Mouse (Mus musculus) forebrain, embryonic 12.5 days (tissue): Measurements from ENCODE around the gene Clcn5. TPM values are rescaled to one million over a fixed set of nuclear protein-coding genes. Genes with fewer than 3 reads are reported as not detected.

ENCODE experiments used
- ATAC-seq: fragments of 200-750 bp; cut with Nextera tagmentation; 2 replicates; pipeline ENCODE4 v1.8.0; 2017; ENCODE audit warnings: moderate TSS enrichment; ENCODE audit not compliant: low FRiP score
- H3K27ac ChIP-seq: fragments of 300-500 bp; sonication (generic); 2 replicates; pipeline ENCODE4 v1.5.1; 2016; ENCODE audit warnings: mild to moderate bottlenecking
- H3K27me3 ChIP-seq: fragments of 300-500 bp; sonication (generic); 2 replicates; pipeline ENCODE4 v1.6.1; 2016; ENCODE audit warnings: mild to moderate bottlenecking
- H3K36me3 ChIP-seq: fragments of 300-500 bp; sonication (generic); replicated peaks from 2 replicates; pipeline ENCODE4 v1.6.1; 2016; ENCODE audit warnings: mild to moderate bottlenecking
- H3K4me1 ChIP-seq: fragments of 300-500 bp; sonication (generic); 2 replicates; pipeline ENCODE4 v1.6.1; 2016
- H3K4me2 ChIP-seq: fragments of 300-500 bp; sonication (generic); 2 replicates; pipeline ENCODE4 v1.6.1; 2016; ENCODE audit warnings: mild to moderate bottlenecking, moderate library complexity
- H3K4me3 ChIP-seq: fragments of 300-500 bp; sonication (generic); replicated peaks from 2 replicates; pipeline ENCODE4 v1.5.1; 2016; ENCODE audit warnings: mild to moderate bottlenecking
- H3K9ac ChIP-seq: fragments of 300-500 bp; sonication (generic); 2 replicates; pipeline ENCODE4 v1.6.1; 2016; ENCODE audit warnings: mild to moderate bottlenecking
- H3K9me3 ChIP-seq: fragments of 300-500 bp; sonication (generic); 2 replicates; pipeline ENCODE4 v1.6.1; 2016
- WGBS: fragments of 180-500 bp; shearing (Covaris S2); methylation state at CpG from one replicate; pipeline ENCODE4 v1.1.7; 2016; 5-methylcytosine and 5-hydroxymethylcytosine counted together
- microRNA counts: library from miRNA; unstranded; fragments of <30 nt; microRNA quantifications from one replicate; lab custom pipeline; 2017
- microRNA-seq: library from miRNA; unstranded; fragments of <30 nt; microRNA quantifications from one replicate; pipeline ENCODE4, GENCODE M21; 2017
- polyA plus RNA-seq: library from polyadenylated mRNA; unstranded; fragments of >200 nt; fragmentation: Nextera tagmentation; extraction: Ambion mirVana; gene quantifications from 2 replicates; pipeline ENCODE4 v1.2.1, GENCODE M21; 2016

The Clcn5 gene
- polyA plus RNA-seq, 1 experiment from 2014 or later: 13.4 TPM

DNA sequence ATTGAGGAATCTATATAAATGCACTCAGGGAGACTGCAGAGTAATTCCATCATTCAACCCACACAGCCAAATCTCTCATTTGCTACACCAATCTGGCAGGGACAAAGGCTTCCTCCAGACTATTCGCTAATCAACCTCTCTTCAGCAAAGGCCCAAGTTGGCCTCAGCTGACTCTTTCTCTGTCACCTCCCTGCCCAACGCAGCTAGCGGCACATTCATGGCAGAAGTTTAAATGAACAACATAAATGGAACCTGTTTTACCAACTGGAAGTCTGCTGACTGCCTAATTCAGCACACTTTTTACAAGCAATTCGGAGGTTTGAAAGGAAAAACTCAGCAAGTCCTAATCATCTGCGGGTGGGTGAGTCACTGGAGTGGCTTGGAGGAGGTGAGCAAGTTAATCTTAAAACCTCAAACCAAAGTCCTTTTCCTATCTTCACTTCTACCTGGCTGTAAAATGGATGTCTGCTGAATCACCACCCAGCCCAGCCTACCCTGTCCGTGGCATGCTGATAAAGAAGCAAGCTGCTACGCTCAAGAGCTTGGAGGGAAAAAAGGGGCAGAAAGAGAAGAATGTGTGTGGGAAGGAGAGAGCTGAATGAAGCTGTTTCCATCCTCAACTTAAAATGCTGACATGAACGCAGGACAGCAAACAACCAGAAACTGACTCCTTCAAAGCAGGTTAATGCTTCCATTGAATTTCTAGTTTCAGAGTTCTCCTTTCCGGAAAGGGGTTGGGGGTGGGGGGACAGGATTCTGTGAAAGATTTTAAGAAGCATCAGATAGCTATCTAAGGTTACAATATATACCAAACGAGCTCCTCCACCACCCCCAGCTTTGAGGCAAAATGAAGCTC, 131.5 kb downstream of the Clcn5 start:
- Histone ChIP-seq H3K4me1 (no peaks in the 10 kb centered on the region), H3K27ac (peak overlapping the region; percentile 89)

DNA sequence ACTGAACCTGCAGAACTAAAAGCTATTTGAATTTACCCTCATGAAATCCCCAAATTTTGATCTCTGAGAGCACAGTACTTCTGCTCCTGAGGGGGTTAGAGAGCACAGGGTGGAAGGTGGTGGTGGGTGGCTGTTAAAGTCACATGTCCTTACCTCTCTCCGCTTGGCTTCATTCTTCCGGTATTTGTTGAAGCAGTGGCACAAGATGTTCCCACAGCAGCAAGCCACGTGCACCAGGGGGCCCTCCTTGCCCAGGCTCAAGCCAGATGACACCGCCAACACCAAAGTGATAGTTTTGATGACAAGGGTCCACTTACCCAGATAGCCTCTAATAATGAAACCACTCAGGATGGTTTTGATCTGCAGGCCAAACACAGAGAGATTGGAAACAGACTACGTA, 149.0 kb downstream of the Clcn5 start:
- Histone ChIP-seq H3K4me3 (no peak overlapping the region), H3K4me2 (no peak overlapping the region), H3K9ac (no peak overlapping the region), H3K27ac (no peak overlapping the region), H3K27me3 (no peaks in the 10 kb centered on the region), H3K4me1 (no peaks in the 10 kb centered on the region), H3K36me3 (peaks cover 16% of the 10 kb centered on the region; the same call in 1 of the 2 replicates), H3K9me3 (no peaks in the 10 kb centered on the region)
- no peak for ATAC-seq
- 89% methylated on average over 5 of the region's 5 CpGs for WGBS

More for the DNA sequence above, 131.5 kb downstream of the Clcn5 start:
- no peaks in the 10 kb centered on the region; the same call in 1 of the 2 replicates for H3K36me3 ChIP-seq
- H3K4me2 ChIP-seq: peak overlapping the region; percentile 49
- H3K27me3 ChIP-seq: no peaks in the 10 kb centered on the region
- peak overlapping the region; percentile 49 for H3K9ac ChIP-seq
- H3K4me3 ChIP-seq: peak overlapping the region; percentile 42
- WGBS: 20% methylated on average over 10 of the region's 10 CpGs
- ATAC-seq: peak; percentile 72
- H3K9me3 ChIP-seq: no peaks in the 10 kb centered on the region

GRCm38 (mm10) chrX:7168799-7169198, 150.4 kb downstream of the Clcn5 start:
- Histone ChIP-seq H3K4me3 (no peak overlapping the region), H3K4me2 (no peak overlapping the region), H3K27ac (no peak overlapping the region), H3K9ac (no peak overlapping the region), H3K4me1 (no peaks in the 10 kb centered on the region), H3K36me3 (peaks cover 16% of the 10 kb centered on the region; the same call in 1 of the 2 replicates), H3K27me3 (no peaks in the 10 kb centered on the region), H3K9me3 (no peaks in the 10 kb centered on the region)
- no peak for ATAC-seq
- 91% methylated on average over 5 of the region's 5 CpGs for WGBS

GRCm38 (mm10) chrX:7157976-7158375, 161.2 kb downstream of the Clcn5 start:
- Histone ChIP-seq H3K9ac (no peak overlapping the region), H3K36me3 (peaks cover 7% of the 10 kb centered on the region; the same call in 1 of the 2 replicates), H3K27ac (no peak overlapping the region), H3K4me3 (no peak overlapping the region), H3K27me3 (no peaks in the 10 kb centered on the region), H3K4me2 (no peak overlapping the region), H3K4me1 (no peaks in the 10 kb centered on the region), H3K9me3 (no peaks in the 10 kb centered on the region)
- ATAC-seq: no peak
- WGBS: 89% methylated on average over 3 of the region's 3 CpGs

GRCm38 (mm10) chrX:7156026-7156732, 163.0 kb downstream of the Clcn5 start:
- no peak for ATAC-seq
- Histone ChIP-seq H3K36me3 (peaks cover 4% of the 10 kb centered on the region; the same call in 1 of the 2 replicates), H3K4me2 (no peak overlapping the region), H3K4me1 (no peaks in the 10 kb centered on the region), H3K27ac (no peak overlapping the region), H3K27me3 (no peaks in the 10 kb centered on the region), H3K9ac (no peak overlapping the region), H3K4me3 (no peak overlapping the region), H3K9me3 (0 out of 2 replicates have a peak, but pooled peaks cover 2% of the 10 kb centered on the region)
- 37% methylated on average over 6 of the region's 6 CpGs for WGBS

DNA sequence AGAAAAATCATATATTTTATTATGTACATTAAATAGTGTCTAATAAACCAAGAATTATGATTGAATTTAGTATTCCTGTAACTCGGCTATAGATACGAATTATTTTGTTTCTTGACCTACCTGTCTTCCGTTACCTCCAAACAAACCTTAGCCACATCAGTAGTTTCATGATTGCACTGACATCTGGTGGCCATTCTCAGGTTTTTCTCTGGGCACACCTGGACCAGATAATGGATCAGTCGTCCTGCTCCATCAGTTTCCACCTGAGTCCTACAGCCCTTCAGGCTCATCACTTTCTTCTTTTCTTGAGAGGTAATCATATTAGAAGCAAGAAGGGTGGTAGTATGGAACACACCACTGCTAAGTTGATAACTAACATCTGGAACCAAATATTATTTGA, 169.0 kb downstream of the Clcn5 start:
- no peaks in the 10 kb centered on the region for H3K4me1 ChIP-seq
- 74% methylated on average over 4 of the region's 4 CpGs for WGBS
- no peaks in the 10 kb centered on the region for H3K36me3 ChIP-seq
- ATAC-seq: no peak
- no peak overlapping the region for H3K4me3 ChIP-seq
- no peak overlapping the region for H3K9ac ChIP-seq
- H3K27ac ChIP-seq: no peak overlapping the region
- H3K9me3 ChIP-seq: 0 out of 2 replicates have a peak, but pooled peaks cover 2% of the 10 kb centered on the region
- no peak overlapping the region for H3K4me2 ChIP-seq
- no peaks in the 10 kb centered on the region for H3K27me3 ChIP-seq

GRCm38 (mm10) chrX:7146156-7146555, 173.0 kb downstream of the Clcn5 start:
- 80% methylated on average over 7 of the region's 7 CpGs for WGBS
- H3K27ac ChIP-seq: no peak overlapping the region
- no peak for ATAC-seq
- no peaks in the 10 kb centered on the region for H3K27me3 ChIP-seq
- no peaks in the 10 kb centered on the region for H3K36me3 ChIP-seq
- no peaks in the 10 kb centered on the region for H3K9me3 ChIP-seq
- H3K9ac ChIP-seq: no peak overlapping the region
- no peak overlapping the region for H3K4me3 ChIP-seq
- no peak overlapping the region for H3K4me2 ChIP-seq
- no peaks in the 10 kb centered on the region for H3K4me1 ChIP-seq

- H3K4me3 ChIP-seq: no peak overlapping the region
- 80% methylated on average over 4 of the region's 4 CpGs for WGBS
- H3K4me2 ChIP-seq: no peak overlapping the region
- no peak overlapping the region for H3K27ac ChIP-seq
- H3K4me1 ChIP-seq: no peaks in the 10 kb centered on the region
- H3K9me3 ChIP-seq: no peaks in the 10 kb centered on the region
- no peak for ATAC-seq
- no peaks in the 10 kb centered on the region for H3K27me3 ChIP-seq
- no peak overlapping the region for H3K9ac ChIP-seq
- H3K36me3 ChIP-seq: no peaks in the 10 kb centered on the region
Measured at GRCm38 (mm10) chrX:7121618-7122280, 197.4 kb downstream of the Clcn5 start.

GRCm38 (mm10) chrX:7114885-7115284, 204.3 kb downstream of the Clcn5 start:
- Histone ChIP-seq H3K4me1 (no peaks in the 10 kb centered on the region), H3K4me3 (no peak overlapping the region), H3K36me3 (no peaks in the 10 kb centered on the region), H3K27me3 (no peaks in the 10 kb centered on the region), H3K27ac (no peak overlapping the region), H3K4me2 (no peak overlapping the region), H3K9me3 (no peaks in the 10 kb centered on the region), H3K9ac (no peak overlapping the region)
- 82% methylated on average over 3 of the region's 3 CpGs for WGBS
- no peak for ATAC-seq

MicroRNAs encoded within 50 kb of the gene (microRNA counts, 519-probe panel; counts per million panel counts)
- not detected for microRNA mmu-miR-188-3p (lab: Ali Mortazavi, UCI)
- not detected for microRNA mmu-miR-188-5p (lab: Ali Mortazavi, UCI)
- microRNA mmu-miR-362-3p (lab: Ali Mortazavi, UCI): 4,451 counts per million, percentile 54 among the panel's probes with 10 or more counts
- 2,839 counts per million, percentile 21 among the panel's probes with 10 or more counts for microRNA mmu-miR-362-5p (lab: Ali Mortazavi, UCI)
- 2,248 counts per million, percentile 12 among the panel's probes with 10 or more counts for microRNA mmu-miR-500 (lab: Ali Mortazavi, UCI)
- microRNA mmu-miR-501-3p (lab: Ali Mortazavi, UCI): not detected
- not detected for microRNA mmu-miR-501-5p (lab: Ali Mortazavi, UCI)
- not detected for microRNA mmu-miR-532-3p (lab: Ali Mortazavi, UCI)
- microRNA mmu-miR-532-5p (lab: Ali Mortazavi, UCI): 4,826 counts per million, percentile 63 among the panel's probes with 10 or more counts

Small RNA genes within 50 kb of the gene (microRNA-seq; reads per million reads assigned to microRNA genes)
- gene Mir188: 1,972 reads per million, percentile 83 among the genes with 10 or more reads in this experiment
- 218 reads per million, percentile 60 among the genes with 10 or more reads in this experiment for gene Mir362
- 160 reads per million, percentile 55 among the genes with 10 or more reads in this experiment for gene Mir500
- gene Mir501: 740 reads per million, percentile 73 among the genes with 10 or more reads in this experiment
- 2,028 reads per million, percentile 83 among the genes with 10 or more reads in this experiment for gene Mir532

Other genes with a start within 250 kb of the Clcn5 start
- gene Usp27x, start 56.5 kb upstream of the Clcn5 start, polyA plus RNA-seq: 1.3 and 1.4 TPM in 2 replicates